15 mouse cellular contexts compared by ENCODE assay signal in the genomic region with DNA sequence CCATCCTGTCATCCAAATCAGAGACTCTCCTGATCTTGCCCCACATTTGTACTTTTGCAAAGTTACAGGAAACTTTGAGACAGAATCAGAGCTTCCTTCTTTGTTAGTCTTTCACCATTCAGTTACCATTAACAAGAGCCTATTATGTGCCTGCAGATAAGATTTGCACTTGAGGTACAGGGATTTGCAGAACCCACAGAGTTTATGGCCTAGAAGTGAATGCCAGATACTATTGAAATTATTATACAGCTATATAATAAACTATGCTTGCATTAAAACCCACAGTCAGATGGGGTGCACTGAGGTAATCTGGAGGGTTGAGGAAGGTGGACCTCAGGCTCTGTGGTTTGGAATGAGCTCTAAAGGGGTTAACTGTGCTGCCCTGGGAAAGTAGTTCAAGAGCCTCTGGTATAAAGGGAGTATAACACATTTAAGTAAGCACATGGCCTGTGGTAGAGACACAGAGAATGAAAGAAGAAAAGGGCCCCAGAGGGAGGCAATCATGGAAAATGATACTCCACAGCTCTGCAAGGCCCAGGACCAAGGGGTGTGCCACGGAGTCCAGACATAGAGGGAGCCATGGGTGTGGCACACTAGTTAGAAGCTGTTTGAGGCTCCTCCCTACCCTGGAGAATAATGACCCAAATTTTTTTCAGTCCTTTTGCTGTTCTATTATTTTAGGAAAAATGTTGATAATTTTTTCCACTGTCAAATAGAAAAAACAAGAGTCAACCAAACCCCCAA.
DNase-seq lines count a peak whose midpoint lies in the region; ATAC-seq and TF ChIP-seq lines count a peak whose summit lies in the region.
"Had no signal": no experiment of that assay in that cellular context is flagged by ENCODE, and none has a peak within 500 bp of the region (broad histone marks: within the 10 kb centered on the region; RNA-seq: fewer than 3 reads in every experiment).

No protein-coding gene starts in this region.

- peak overlapping the region; percentile 85 for H3K27ac ChIP-seq in limb, embryonic 12.5 days
- H3K27ac ChIP-seq in limb, embryonic 10.5 days = no peak overlapping the region
- peak overlapping the region; percentile 26 for H3K27ac ChIP-seq in heart, adult 2 months
- H3K27ac ChIP-seq in stomach, embryonic 15.5 days = 0 out of 2 replicates have a peak overlapping the region, but pooled peaks have one; percentile 8
- H3K27ac ChIP-seq: liver, embryonic 13.5 days; midbrain, embryonic 12.5 days had no signal

- DNase-seq in limb, embryonic 10.5 days (ENCODE audit: low spot score) = no peak
- DNase-seq in heart, adult 2 months = peak in 1 of 2 experiments; percentile 47
- peak; percentile 29 for DNase-seq in heart, postnatal 25 days (ENCODE audit: low spot score)
- DNase-seq in left cerebral cortex, postnatal 25 days (ENCODE audit: low spot score in 2 of 2) = no peak
- no peak for DNase-seq in layer of hippocampus, postnatal 25 days (ENCODE audit: extremely low spot score in 1 of 2, low spot score in 1 of 2)
- DNase-seq in adrenal gland, postnatal 25 days = no peak
- DNase-seq: adrenal gland, postnatal 36 days; liver, embryonic 13.5 days; lung, postnatal 36 days; thymus, postnatal 14 days had no signal

- no peak for TF ChIP-seq CTCF in heart, adult 2 months (IDR thresholded peaks at IDR 0.05)

- H3K9me3 ChIP-seq in limb, embryonic 12.5 days = no peaks in the 10 kb centered on the region
- H3K9me3 ChIP-seq in limb, embryonic 10.5 days (replicated peaks) = no peaks in the 10 kb centered on the region
- H3K9me3 ChIP-seq in stomach, embryonic 15.5 days = no peaks in the 10 kb centered on the region
- H3K9me3 ChIP-seq: G1E; liver, embryonic 13.5 days; midbrain, embryonic 12.5 days had no signal

- peaks cover 44% of the 10 kb centered on the region for H3K4me1 ChIP-seq in limb, embryonic 12.5 days (replicated peaks)
- H3K4me1 ChIP-seq in limb, embryonic 10.5 days = peaks cover 39% of the 10 kb centered on the region
- H3K4me1 ChIP-seq in heart, adult 2 months (ENCODE audit: control insufficient read depth, insufficient read depth, low read length) = peaks cover 8% of the 10 kb centered on the region
- peaks cover 3% of the 10 kb centered on the region; the same call in 1 of the 2 replicates for H3K4me1 ChIP-seq in stomach, embryonic 15.5 days

- no peak for TF ChIP-seq POLR2A in heart, adult 2 months (IDR thresholded peaks at IDR 0.05; ENCODE audit: insufficient read depth, low read depth, low read length)

- 0 out of 2 replicates have a peak, but pooled peaks have one; percentile 53 for ATAC-seq in limb, embryonic 12.5 days (ENCODE audit: insufficient number of reproducible peaks, insufficient read depth, low FRiP score, low TSS enrichment, low read depth)
- ATAC-seq in stomach, embryonic 15.5 days (ENCODE audit: insufficient read depth, low FRiP score, low read depth) = no peak

- no peak for TF ChIP-seq EP300 in heart, adult 2 months (IDR thresholded peaks at IDR 0.05; ENCODE audit: insufficient read depth, low read depth, low read length)

- H3K9ac ChIP-seq in limb, embryonic 12.5 days (replicated peaks) = no peak overlapping the region
- H3K9ac ChIP-seq in heart, adult 2 months (ENCODE audit: low read depth, low read length) = no peak overlapping the region
- H3K9ac ChIP-seq in stomach, embryonic 15.5 days = no peak overlapping the region
- H3K9ac ChIP-seq: liver, embryonic 13.5 days; midbrain, embryonic 12.5 days had no signal

- H3K79me2 ChIP-seq in heart, adult 2 months (replicated peaks; ENCODE audit: control insufficient read depth, insufficient read depth, low read length) = no peaks in the 10 kb centered on the region

- no peaks in the 10 kb centered on the region for H3K27me3 ChIP-seq in limb, embryonic 12.5 days
- no peaks in the 10 kb centered on the region for H3K27me3 ChIP-seq in limb, embryonic 10.5 days (ENCODE audit: low read depth, poor library complexity, severe bottlenecking)
- H3K27me3 ChIP-seq in heart, adult 2 months (ENCODE audit: control insufficient read depth, insufficient read depth, low read length) = no peaks in the 10 kb centered on the region
- no peaks in the 10 kb centered on the region for H3K27me3 ChIP-seq in stomach, embryonic 15.5 days (replicated peaks)
- H3K27me3 ChIP-seq: liver, embryonic 13.5 days; midbrain, embryonic 12.5 days had no signal

- H3K36me3 ChIP-seq in limb, embryonic 12.5 days = no peaks in the 10 kb centered on the region
- no peaks in the 10 kb centered on the region for H3K36me3 ChIP-seq in limb, embryonic 10.5 days
- peaks cover 3% of the 10 kb centered on the region for H3K36me3 ChIP-seq in heart, adult 2 months (ENCODE audit: control insufficient read depth, insufficient read depth, low read length)
- no peaks in the 10 kb centered on the region for H3K36me3 ChIP-seq in stomach, embryonic 15.5 days
- H3K36me3 ChIP-seq: liver, embryonic 13.5 days; midbrain, embryonic 12.5 days had no signal

- intact Hi-C loops in heart, adult 2 months (cut with DNase I) = loop anchor here (5.0 kb wide), 1 partner anchor 75 kb away; no protein-coding TSS in a partner anchor
- intact Hi-C loops in heart, postnatal 25 days (cut with DNase I) = loop anchor here (5.0 kb wide), 2 partner anchors 70 to 145 kb away; partner anchors contain the start of gene Scfd2
- intact Hi-C loops in left cerebral cortex, postnatal 25 days (cut with DNase I) = no loop called here

- no peak overlapping the region for H3K4me2 ChIP-seq in limb, embryonic 12.5 days
- no peak overlapping the region for H3K4me2 ChIP-seq in stomach, embryonic 15.5 days
- H3K4me2 ChIP-seq: liver, embryonic 13.5 days; midbrain, embryonic 12.5 days had no signal

- H3K4me3 ChIP-seq in limb, embryonic 12.5 days (replicated peaks) = no peak overlapping the region
- H3K4me3 ChIP-seq in limb, embryonic 10.5 days = no peak overlapping the region
- no peak overlapping the region for H3K4me3 ChIP-seq in heart, adult 2 months
- H3K4me3 ChIP-seq in stomach, embryonic 15.5 days (replicated peaks) = no peak overlapping the region
- H3K4me3 ChIP-seq: liver, embryonic 13.5 days; midbrain, embryonic 12.5 days; myocyte had no signal

- 33% methylated on average over 1 of the region's 1 CpGs for WGBS in limb, embryonic 12.5 days
- 53% methylated on average over 1 of the region's 1 CpGs for WGBS in limb, embryonic 10.5 days
- 33% methylated on average over 1 of the region's 1 CpGs for WGBS in heart, adult 2 months
- 42% methylated on average over 1 of the region's 1 CpGs for WGBS in stomach, embryonic 15.5 days
